Mouse (Mus musculus): ENCODE measurements around the gene Lsm6.

GRCm38 (mm10) chr8:78852279-78852678, 31.3 kb upstream of the Lsm6 start:
- no peak for TF ChIP-seq POLR2A (IDR thresholded peaks at IDR 0.05; ENCODE audit: borderline replicate concordance, insufficient read depth, low read length)
- no peak for TF ChIP-seq CTCF (IDR thresholded peaks at IDR 0.05; ENCODE audit: borderline replicate concordance, insufficient read depth, low read depth, low read length)
